Mouse (Mus musculus) midbrain, embryonic 12.5 days (tissue): ENCODE measurements at regions not wholly inside any gene's neighbourhood (a gene's known extent, or its start where the extent isn't known, plus 50 kb on each side); places are given as distances from the start of the nearest gene placed in this dataset.

Source experiments
- ATAC-seq: fragments of 200-750 bp; cut with Nextera tagmentation; 2 replicates; pipeline ENCODE4 v1.8.0; 2017; ENCODE audit warnings: low read depth, moderate TSS enrichment, moderate library complexity; ENCODE audit not compliant: low FRiP score
- H3K27ac ChIP-seq: fragments of 300-500 bp; sonication (generic); replicated peaks from 2 replicates; pipeline ENCODE4 v1.5.1; 2016; ENCODE audit warnings: mild to moderate bottlenecking
- H3K27me3 ChIP-seq: fragments of 300-500 bp; sonication (generic); 2 replicates; pipeline ENCODE4 v1.6.1; 2016; ENCODE audit warnings: mild to moderate bottlenecking
- H3K36me3 ChIP-seq: fragments of 300-500 bp; sonication (generic); 2 replicates; pipeline ENCODE4 v1.6.1; 2016
- H3K4me1 ChIP-seq: fragments of 300-500 bp; sonication (generic); 2 replicates; pipeline ENCODE4 v1.6.1; 2016
- H3K4me2 ChIP-seq: fragments of 300-500 bp; sonication (generic); replicated peaks from 2 replicates; pipeline ENCODE4 v1.6.1; 2016; ENCODE audit warnings: mild to moderate bottlenecking, moderate library complexity
- H3K4me3 ChIP-seq: fragments of 300-500 bp; sonication (generic); 2 replicates; pipeline ENCODE4 v1.5.1; 2016; ENCODE audit warnings: mild to moderate bottlenecking
- H3K9ac ChIP-seq: fragments of 300-500 bp; sonication (generic); replicated peaks from 2 replicates; pipeline ENCODE4 v1.6.1; 2016; ENCODE audit warnings: mild to moderate bottlenecking, moderate library complexity
- H3K9me3 ChIP-seq: fragments of 300-500 bp; sonication (generic); 2 replicates; pipeline ENCODE4 v1.6.1; 2016; ENCODE audit warnings: mild to moderate bottlenecking
- WGBS: fragments of 180-500 bp; shearing (Covaris S2); methylation state at CpG from one replicate; pipeline ENCODE4 v1.1.7; 2016; 5-methylcytosine and 5-hydroxymethylcytosine counted together

DNA sequence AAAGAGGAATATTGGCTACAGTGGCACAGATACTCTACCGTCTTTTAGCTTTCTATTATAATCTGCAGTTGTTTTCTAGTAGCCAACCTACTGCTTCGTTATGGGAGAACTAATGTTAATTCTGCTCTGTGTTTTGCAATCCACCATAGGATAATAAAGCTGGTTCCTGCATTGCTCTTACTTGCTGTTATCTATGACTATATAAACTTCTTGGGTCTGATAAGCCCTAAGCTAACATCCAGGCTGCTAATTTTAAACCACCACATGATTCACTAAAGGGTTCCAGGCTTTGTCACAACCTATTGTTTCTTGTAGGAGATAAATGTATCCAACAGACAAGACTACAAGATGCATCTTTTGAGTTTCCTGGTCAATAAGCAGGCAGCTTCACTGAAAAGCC lies 173.5 kb upstream of the Aga start:
- ATAC-seq = no peak
- H3K36me3 ChIP-seq = no peaks in the 10 kb centered on the region
- whole genome bisulfite sequencing = 89% methylated on average over 2 of the region's 2 CpGs

DNA sequence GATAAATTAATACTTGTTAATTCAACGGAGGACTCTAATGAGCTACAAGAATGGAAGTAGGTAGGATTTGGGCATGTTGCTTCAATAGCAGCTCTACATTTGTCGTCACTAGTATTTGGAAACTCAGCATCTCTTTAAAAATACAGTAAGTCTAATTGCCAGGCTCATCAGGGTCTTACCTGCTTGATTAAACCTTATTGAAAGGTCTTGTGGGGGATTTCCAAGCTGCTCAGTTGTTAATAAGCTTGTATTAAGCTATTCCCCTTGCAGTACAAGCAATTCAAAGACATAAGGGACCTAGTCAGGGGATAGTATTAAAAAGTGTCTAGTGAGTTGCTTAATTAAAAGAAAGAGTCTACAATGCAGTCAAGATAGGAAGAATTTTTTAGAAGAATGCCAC lies 142.9 kb upstream of the Aga start:
- 80% methylated on average over 2 of the region's 2 CpGs for WGBS
- no peaks in the 10 kb centered on the region for H3K36me3 ChIP-seq
- H3K27ac ChIP-seq = no peak overlapping the region
- peak; percentile 19; the same call in 1 of the 2 replicates for ATAC-seq
- H3K9ac ChIP-seq = no peak overlapping the region
- H3K4me2 ChIP-seq = no peak overlapping the region
- no peak overlapping the region for H3K4me3 ChIP-seq
- H3K9me3 ChIP-seq = no peaks in the 10 kb centered on the region
- no peaks in the 10 kb centered on the region for H3K4me1 ChIP-seq
- no peaks in the 10 kb centered on the region for H3K27me3 ChIP-seq

More for the DNA sequence above, 173.5 kb upstream of the Aga start:
- Histone ChIP-seq H3K4me1 (no peaks in the 10 kb centered on the region), H3K9me3 (no peaks in the 10 kb centered on the region), H3K4me2 (no peak overlapping the region), H3K9ac (no peak overlapping the region), H3K4me3 (no peak overlapping the region), H3K27ac (no peak overlapping the region), H3K27me3 (no peaks in the 10 kb centered on the region)

DNA sequence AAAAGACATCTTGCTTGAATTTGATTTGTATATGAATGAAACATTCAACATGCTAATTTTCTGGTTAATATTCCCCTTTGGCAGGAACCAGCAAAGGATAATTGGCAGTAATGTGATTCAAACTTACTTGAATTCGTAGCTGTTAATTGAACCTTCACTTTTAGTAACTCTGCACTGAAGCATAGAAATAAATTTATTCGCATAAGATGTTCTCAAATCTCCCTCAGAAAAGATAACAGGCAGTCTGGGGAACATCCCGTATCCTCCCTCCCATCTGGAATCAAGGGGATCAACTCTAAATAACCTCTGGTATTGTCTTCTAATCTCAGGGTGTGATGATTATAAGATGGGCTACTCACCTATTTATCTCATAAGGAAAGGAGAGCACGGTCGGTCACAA lies 138.1 kb upstream of the Aga start:
- no peak for ATAC-seq

DNA sequence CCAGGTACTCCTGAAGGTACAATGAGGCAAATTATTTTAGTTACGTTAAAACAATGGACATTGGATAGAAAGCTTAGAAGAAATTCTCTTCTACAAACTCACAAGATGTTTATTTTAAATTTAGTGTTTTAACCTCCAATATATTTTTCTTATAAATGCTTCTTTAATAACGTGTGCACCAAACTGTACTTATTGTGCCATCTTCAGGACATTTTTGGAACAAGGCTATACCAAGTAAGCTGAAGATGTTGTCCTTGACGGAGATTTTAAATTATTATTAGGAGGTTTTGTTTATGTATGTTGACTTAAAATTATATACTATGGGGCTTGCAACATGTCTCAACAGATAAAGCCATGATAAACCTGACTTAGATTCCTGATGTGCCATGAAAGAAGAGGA lies 99.4 kb upstream of the Aga start:
- Histone ChIP-seq H3K4me3 (no peak overlapping the region), H3K4me1 (no peaks in the 10 kb centered on the region), H3K9me3 (no peaks in the 10 kb centered on the region), H3K9ac (no peak overlapping the region), H3K27ac (no peak overlapping the region), H3K27me3 (no peaks in the 10 kb centered on the region), H3K4me2 (no peak overlapping the region), H3K36me3 (no peaks in the 10 kb centered on the region)
- ATAC-seq = no peak
- 74% methylated on average over 3 of the region's 3 CpGs for WGBS

More for the DNA sequence above, 138.1 kb upstream of the Aga start:
- Histone ChIP-seq H3K36me3 (no peaks in the 10 kb centered on the region), H3K4me3 (no peak overlapping the region), H3K4me2 (no peak overlapping the region), H3K27ac (no peak overlapping the region), H3K9me3 (no peaks in the 10 kb centered on the region), H3K4me1 (no peaks in the 10 kb centered on the region), H3K9ac (no peak overlapping the region), H3K27me3 (no peaks in the 10 kb centered on the region)
- 65% methylated on average over 5 of the region's 5 CpGs for WGBS

DNA sequence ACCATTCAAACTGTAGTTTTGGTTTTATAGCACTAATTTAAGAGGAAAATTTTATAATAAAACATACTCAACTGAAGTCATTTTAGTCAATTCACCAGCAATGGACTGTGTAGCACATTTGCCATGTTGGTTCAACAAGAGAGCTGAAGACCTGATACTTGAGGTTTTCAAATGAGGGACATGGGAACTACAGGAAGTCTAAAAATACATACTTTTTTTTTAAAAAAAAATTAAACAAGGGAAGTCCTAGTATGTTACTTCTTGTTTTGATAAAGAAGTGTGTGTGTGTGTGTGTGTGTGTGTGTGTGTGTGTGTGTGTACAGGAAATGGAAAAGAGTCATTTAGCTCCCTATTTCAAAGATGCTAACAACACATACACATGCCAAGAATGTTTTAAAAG lies 77.3 kb upstream of the Aga start:
- no peak overlapping the region for H3K4me2 ChIP-seq
- H3K9me3 ChIP-seq = no peaks in the 10 kb centered on the region
- no peaks in the 10 kb centered on the region for H3K4me1 ChIP-seq
- ATAC-seq = no peak
- no peak overlapping the region for H3K27ac ChIP-seq
- no peak overlapping the region for H3K9ac ChIP-seq
- no peak overlapping the region for H3K4me3 ChIP-seq
- no peaks in the 10 kb centered on the region for H3K27me3 ChIP-seq
- H3K36me3 ChIP-seq = no peaks in the 10 kb centered on the region

DNA sequence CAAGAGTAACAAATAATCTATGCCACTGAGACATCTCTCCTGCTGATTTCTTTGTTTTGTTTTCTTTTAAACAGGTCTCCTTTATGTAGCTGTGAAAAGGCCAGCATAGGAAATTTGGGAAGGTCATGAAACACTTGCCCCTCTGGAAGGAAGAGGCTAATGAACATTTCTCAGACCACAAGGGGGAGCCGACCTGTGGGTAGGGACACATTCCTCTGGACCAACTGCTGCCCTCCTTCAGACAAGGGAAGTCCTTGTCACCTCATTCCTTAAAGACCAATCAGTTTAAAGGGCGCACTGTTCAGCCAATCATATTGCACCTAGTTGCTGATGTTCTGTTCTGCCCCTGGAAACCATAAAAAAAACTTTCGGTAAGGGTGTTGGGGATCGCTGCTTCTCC lies 75.8 kb upstream of the Aga start:
- H3K4me1 ChIP-seq = no peaks in the 10 kb centered on the region
- no peak overlapping the region for H3K9ac ChIP-seq
- no peaks in the 10 kb centered on the region for H3K27me3 ChIP-seq
- no peak for ATAC-seq
- no peak overlapping the region for H3K4me2 ChIP-seq
- H3K4me3 ChIP-seq = no peak overlapping the region
- no peaks in the 10 kb centered on the region for H3K36me3 ChIP-seq
- H3K27ac ChIP-seq = no peak overlapping the region
- WGBS = 91% methylated on average over 4 of the region's 4 CpGs
- no peaks in the 10 kb centered on the region for H3K9me3 ChIP-seq

- H3K4me1 ChIP-seq = no peaks in the 10 kb centered on the region
- no peak overlapping the region for H3K27ac ChIP-seq
- H3K27me3 ChIP-seq = no peaks in the 10 kb centered on the region
- H3K36me3 ChIP-seq = no peaks in the 10 kb centered on the region
- H3K4me2 ChIP-seq = no peak overlapping the region
- ATAC-seq = peak; percentile 56; the same call in 1 of the 2 replicates
- H3K9ac ChIP-seq = no peak overlapping the region
- 45% methylated on average over 8 of the region's 8 CpGs for WGBS
- H3K9me3 ChIP-seq = no peaks in the 10 kb centered on the region
- H3K4me3 ChIP-seq = no peak overlapping the region
Observed at GRCm38 (mm10) chr8:53446748-53447355, 64.7 kb upstream of the Aga start.
